Comparison of ENCODE assay signal across 20 mouse cellular contexts in genomic region chr17:78702988-78703387, GRCm38 (mm10). TPM values are rescaled to one million over a fixed set of nuclear protein-coding genes. Genes with fewer than 3 reads are reported as not detected.
DNase-seq lines count a peak whose midpoint lies in the region; ATAC-seq and TF ChIP-seq lines count a peak whose summit lies in the region.
"Had no signal": no experiment of that assay in that cellular context is flagged by ENCODE, and none has a peak within 500 bp of the region (broad histone marks: within the 10 kb centered on the region; RNA-seq: fewer than 3 reads in every experiment).

No protein-coding gene starts in this region.

- no peak for TF ChIP-seq EP300 in liver, postnatal 0 days (IDR thresholded peaks at IDR 0.05; ENCODE audit: low read depth)

- no peak overlapping the region for H3K27ac ChIP-seq in liver, postnatal 0 days (ENCODE audit: low read depth)
- H3K27ac ChIP-seq in liver, embryonic 11.5 days (ENCODE audit: low read depth, low read length), result no peak overlapping the region
- no peak overlapping the region for H3K27ac ChIP-seq in hindbrain, embryonic 12.5 days

- no peaks in the 10 kb centered on the region for H3K27me3 ChIP-seq in liver, postnatal 0 days (ENCODE audit: insufficient read depth, low read length)
- no peaks in the 10 kb centered on the region for H3K27me3 ChIP-seq in liver, embryonic 11.5 days (replicated peaks; ENCODE audit: control insufficient read depth, insufficient read depth, low read length)
- H3K27me3 ChIP-seq in hindbrain, embryonic 12.5 days, result no peaks in the 10 kb centered on the region
- H3K27me3 ChIP-seq: CH12.LX, Patski had no signal

- no peak for DNase-seq in liver, postnatal 0 days
- DNase-seq in liver, embryonic 11.5 days (ENCODE audit: low spot score), result no peak
- no peak for DNase-seq in B cell, adult 2 months
- DNase-seq: adrenal gland, adult 2 months; adrenal gland, adult 8-10 months; adrenal gland, postnatal 10 days; adrenal gland, postnatal 14 days; adrenal gland, postnatal 25 days; adrenal gland, postnatal 36 days; cerebellum, adult 11 months; cerebellum, adult 11-12 months; cerebellum, adult 18-20 months; cerebellum, adult 2 months had no signal

- no peaks in the 10 kb centered on the region; the same call in 1 of the 2 replicates for H3K4me1 ChIP-seq in liver, postnatal 0 days (ENCODE audit: insufficient read depth)
- peaks cover 3% of the 10 kb centered on the region; the same call in 1 of the 2 replicates for H3K4me1 ChIP-seq in liver, embryonic 11.5 days (replicated peaks; ENCODE audit: control insufficient read depth, insufficient read depth, low read length)
- no peaks in the 10 kb centered on the region; the same call in 1 of the 2 replicates for H3K4me1 ChIP-seq in hindbrain, embryonic 12.5 days

- H3K9me3 ChIP-seq in liver, postnatal 0 days (ENCODE audit: low read length), result peaks cover 4% of the 10 kb centered on the region; the same call in 1 of the 2 replicates
- H3K9me3 ChIP-seq in liver, embryonic 11.5 days (ENCODE audit: control insufficient read depth, low read length), result peaks cover 3% of the 10 kb centered on the region; the same call in 1 of the 2 replicates
- H3K9me3 ChIP-seq in hindbrain, embryonic 12.5 days (replicated peaks), result peaks cover 4% of the 10 kb centered on the region; the same call in 1 of the 2 replicates

- 71% methylated on average over 7 of the region's 7 CpGs for WGBS in liver, postnatal 0 days (ENCODE audit: insufficient replicate concordance)
- WGBS in liver, embryonic 11.5 days, result 89% methylated on average over 7 of the region's 7 CpGs
- 95% methylated on average over 7 of the region's 7 CpGs for WGBS in hindbrain, embryonic 12.5 days

- H3K4me2 ChIP-seq in liver, postnatal 0 days (ENCODE audit: low read depth, low read length), result no peak overlapping the region
- no peak overlapping the region for H3K4me2 ChIP-seq in liver, embryonic 11.5 days
- no peak overlapping the region for H3K4me2 ChIP-seq in hindbrain, embryonic 12.5 days (replicated peaks)

- no peak for TF ChIP-seq CTCF in liver, postnatal 0 days (IDR thresholded peaks at IDR 0.05; ENCODE audit: low read depth)

- H3K9ac ChIP-seq in liver, postnatal 0 days (replicated peaks), result no peak overlapping the region
- no peak overlapping the region for H3K9ac ChIP-seq in liver, embryonic 11.5 days (ENCODE audit: low read depth, low read length)
- H3K9ac ChIP-seq in hindbrain, embryonic 12.5 days, result no peak overlapping the region

- H3K4me3 ChIP-seq in liver, postnatal 0 days (ENCODE audit: low read depth, low read length), result no peak overlapping the region
- H3K4me3 ChIP-seq in liver, embryonic 11.5 days (ENCODE audit: low read depth, low read length), result no peak overlapping the region
- no peak overlapping the region for H3K4me3 ChIP-seq in hindbrain, embryonic 12.5 days

- peak; percentile 84 for ATAC-seq in liver, postnatal 0 days
- no peak for ATAC-seq in liver, embryonic 11.5 days (replicated peaks; ENCODE audit: low FRiP score)
- peak; percentile 88 for ATAC-seq in megakaryocyte, adult 5-6 weeks (ENCODE audit: poor library complexity, severe bottlenecking)
- peak; percentile 58 for ATAC-seq in megakaryocyte progenitor cell, adult 5-6 weeks (replicated peaks; ENCODE audit: poor library complexity)
- no peak for ATAC-seq in hindbrain, embryonic 12.5 days (ENCODE audit: low FRiP score)
- ATAC-seq: activated CD4-positive, CD25-positive, alpha-beta regulatory T cell, adult 4 months; CD4-positive, CD25-positive, alpha-beta regulatory T cell, adult 4 months; Patski had no signal

- peaks cover 8% of the 10 kb centered on the region; the same call in 1 of the 2 replicates for H3K36me3 ChIP-seq in liver, postnatal 0 days (replicated peaks; ENCODE audit: insufficient read depth, low read length)
- peaks cover 7% of the 10 kb centered on the region for H3K36me3 ChIP-seq in liver, embryonic 11.5 days (ENCODE audit: control insufficient read depth, insufficient read depth, low read length)
- H3K36me3 ChIP-seq in hindbrain, embryonic 12.5 days, result peaks cover 8% of the 10 kb centered on the region; the same call in 1 of the 2 replicates

RNA-seq across cellular contexts. Expression of gene Strn, which starts 34.0 kb away (rescaled TPM):
- polyA plus RNA-seq in liver, postnatal 0 days (2015; fragmentation: Nextera tagmentation; extraction: Ambion mirVana), result 1.2 and 1.7 TPM in 2 replicates
- polyA plus RNA-seq in liver, embryonic 11.5 days (2014; fragmentation: Nextera tagmentation; extraction: Ambion mirVana), result 6.8 and 7.2 TPM in 2 replicates
- 26.5 and 33.7 TPM in 2 replicates for total RNA-seq in megakaryocyte, adult 5-6 weeks (2015)
- 45.5 and 58.7 TPM in 2 replicates for total RNA-seq in megakaryocyte, adult 5-6 weeks (2017)
- 21.0 and 21.9 TPM in 2 replicates for total RNA-seq in megakaryocyte progenitor cell, adult 5-6 weeks (2015)
- total RNA-seq in megakaryocyte progenitor cell, adult 5-6 weeks (2017), result 35.2 and 42.5 TPM in 2 replicates
- polyA plus RNA-seq in hindbrain, embryonic 12.5 days (2016; fragmentation: Nextera tagmentation; extraction: Ambion mirVana), result 7.8 and 9.1 TPM in 2 replicates

Comparison
In these comparisons a context has a peak if more than half of its experiments do, and no peak if none do; other contexts are left out.
1. ATAC-seq: peak in liver, postnatal 0 days (single experiment), megakaryocyte, adult 5-6 weeks (single experiment) and megakaryocyte progenitor cell, adult 5-6 weeks (single experiment); none in liver, embryonic 11.5 days (single experiment) and hindbrain, embryonic 12.5 days (single experiment).